Mouse (Mus musculus) heart, embryonic 14.5 days (tissue): Measurements from ENCODE around the gene 4933427D14Rik. TPM values are rescaled to one million over a fixed set of nuclear protein-coding genes. Genes with fewer than 3 reads are reported as not detected.

Experiments
- ATAC-seq: fragments of 200-750 bp; cut with Nextera tagmentation; 2 replicates; pipeline ENCODE4 v1.8.0; 2017; ENCODE audit warnings: low read depth, moderate TSS enrichment; ENCODE audit not compliant: insufficient number of reproducible peaks, insufficient read depth, low FRiP score
- H3K27ac ChIP-seq, 2 experiments: fragments of 200-500 bp in 1 of 2; fragments of 300-500 bp in 1 of 2; sonication (generic) in 1 of 2; replicated peaks in 1 of 2; 2 replicates each; pipeline ENCODE4 v1.5.1; 2012 to 2014; ENCODE audit warnings: low read depth in 2 of 2, low read length in 2 of 2, control low read depth in 1 of 2, mild to moderate bottlenecking in 1 of 2, mixed read lengths in 1 of 2; ENCODE audit not compliant: control insufficient read depth in 1 of 2, insufficient read depth in 1 of 2
- H3K27me3 ChIP-seq: fragments of 300-500 bp; sonication (generic); 2 replicates; pipeline ENCODE4 v1.6.1; 2014; ENCODE audit warnings: mild to moderate bottlenecking, low read length, control low read depth; ENCODE audit not compliant: control insufficient read depth, insufficient read depth
- H3K36me3 ChIP-seq: fragments of 300-500 bp; sonication (generic); 2 replicates; pipeline ENCODE4 v1.6.1; 2014; ENCODE audit warnings: mild to moderate bottlenecking, control low read depth, low read length, mixed read lengths; ENCODE audit not compliant: control insufficient read depth, insufficient read depth
- H3K4me1 ChIP-seq, 2 experiments: fragments of 200-500 bp in 1 of 2; fragments of 300-500 bp in 1 of 2; sonication (generic) in 1 of 2; 2 replicates each; pipeline ENCODE4 v1.6.1; 2012 to 2014; ENCODE audit warnings: low read length in 2 of 2, control low read depth in 1 of 2, mixed read lengths in 1 of 2; ENCODE audit not compliant: control insufficient read depth in 2 of 2, insufficient read depth in 2 of 2
- H3K4me2 ChIP-seq: fragments of 300-500 bp; sonication (generic); 2 replicates; pipeline ENCODE4 v1.6.1; 2014; ENCODE audit warnings: mild to moderate bottlenecking, low read length
- H3K4me3 ChIP-seq, 2 experiments: fragments of 200-500 bp in 1 of 2; fragments of 300-500 bp in 1 of 2; sonication (generic) in 1 of 2; 2 replicates each; pipeline ENCODE4 v1.5.1; 2012 to 2014; ENCODE audit warnings: low read length in 2 of 2, mild to moderate bottlenecking in 2 of 2, control low read depth in 1 of 2, low read depth in 1 of 2, moderate library complexity in 1 of 2; ENCODE audit not compliant: control insufficient read depth in 1 of 2, insufficient read depth in 1 of 2
- H3K9ac ChIP-seq: fragments of 300-500 bp; sonication (generic); 2 replicates; pipeline ENCODE4 v1.6.1; 2014; ENCODE audit warnings: mild to moderate bottlenecking, low read length
- H3K9me3 ChIP-seq: fragments of 300-500 bp; sonication (generic); 2 replicates; pipeline ENCODE4 v1.6.1; 2016; ENCODE audit warnings: low read length, control low read depth; ENCODE audit not compliant: control insufficient read depth
- WGBS: fragments of 180-500 bp; shearing (Covaris S2); extraction: QIAGEN DNeasy Blood & Tissue Kit; methylation state at CpG from one replicate; pipeline ENCODE4 v1.1.7; 2014; 5-methylcytosine and 5-hydroxymethylcytosine counted together
- polyA plus RNA-seq: library from polyadenylated mRNA; unstranded; fragments of >200 nt; fragmentation: Nextera tagmentation; extraction: Ambion mirVana; gene quantifications from 2 replicates; pipeline ENCODE4 v1.2.1, GENCODE M21; 2014

Gene 4933427D14Rik
- polyA plus RNA-seq, 1 experiment from 2014 or later: 6.5 TPM

DNA sequence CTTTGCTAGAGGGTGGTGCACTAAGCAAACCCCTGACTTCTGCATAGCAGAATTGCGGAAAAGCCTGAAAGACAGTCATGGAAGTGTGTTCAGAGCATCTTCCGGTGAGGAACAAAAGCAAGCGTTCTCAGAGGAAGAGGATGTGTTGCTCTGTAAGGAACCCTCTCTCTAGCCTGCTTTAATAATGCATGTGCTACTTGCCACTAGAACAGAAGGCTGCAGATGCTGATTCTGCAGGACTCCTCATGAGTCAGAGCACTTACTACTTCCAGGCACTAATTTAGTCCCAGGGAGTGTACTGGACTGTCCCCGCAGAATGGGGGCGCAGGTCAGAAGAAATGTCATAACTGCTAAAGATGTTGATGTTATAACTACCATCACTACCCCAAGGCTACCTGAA is 9.9 kb upstream of the 4933427D14Rik start:
- H3K9me3 ChIP-seq: no peaks in the 10 kb centered on the region
- ATAC-seq: no peak
- H3K27ac ChIP-seq: no peak overlapping the region
- 75% methylated on average over 5 of the region's 5 CpGs for WGBS
- peaks cover 12% of the 10 kb centered on the region; the same call in 1 of the 2 replicates for H3K36me3 ChIP-seq
- H3K4me1 ChIP-seq: peaks cover 0 to 6% of the 10 kb centered on the region in 2 experiments; a peak in 2 of 4 replicates
- H3K27me3 ChIP-seq: no peaks in the 10 kb centered on the region
- no peak overlapping the region for H3K9ac ChIP-seq
- no peak overlapping the region for H3K4me3 ChIP-seq
- H3K4me2 ChIP-seq: no peak overlapping the region

- peak; percentile 74 for ATAC-seq
- Histone ChIP-seq H3K9me3 (no peaks in the 10 kb centered on the region), H3K27me3 (no peaks in the 10 kb centered on the region), H3K36me3 (peaks cover 29% of the 10 kb centered on the region), H3K4me2 (peak within 1 kb of the TSS; percentile 100), H3K4me3 (peak within 1 kb of the TSS; percentile 85 to 93), H3K9ac (peak within 1 kb of the TSS; percentile 86), H3K4me1 (peaks cover 0 to 6% of the 10 kb centered on the region in 2 experiments; a peak in 2 of 4 replicates), H3K27ac (peak within 1 kb of the TSS; percentile 54 to 74)
- WGBS: 1% methylated on average over 29 of the region's 29 CpGs
Observed at GRCm38 (mm10) chr11:72215410-72215797, 8.1 kb upstream of the 4933427D14Rik start, which contains the start of gene Med31. Gene Med31 (minus strand): TSS chr11:72215592.

GRCm38 (mm10) chr11:72214591-72215409 is 7.5 kb upstream of the 4933427D14Rik start:
- H3K4me3 ChIP-seq: peak overlapping the region; percentile 85 to 93
- peak overlapping the region; percentile 86 for H3K9ac ChIP-seq
- no peaks in the 10 kb centered on the region for H3K9me3 ChIP-seq
- ATAC-seq: peak; percentile 95
- H3K4me2 ChIP-seq: peak overlapping the region; percentile 100
- no peaks in the 10 kb centered on the region for H3K27me3 ChIP-seq
- H3K27ac ChIP-seq: peak overlapping the region; percentile 54 to 74
- peaks cover 0 to 6% of the 10 kb centered on the region in 2 experiments; a peak in 2 of 4 replicates for H3K4me1 ChIP-seq
- 1% methylated on average over 51 of the region's 51 CpGs for WGBS
- peaks cover 35% of the 10 kb centered on the region for H3K36me3 ChIP-seq

DNA sequence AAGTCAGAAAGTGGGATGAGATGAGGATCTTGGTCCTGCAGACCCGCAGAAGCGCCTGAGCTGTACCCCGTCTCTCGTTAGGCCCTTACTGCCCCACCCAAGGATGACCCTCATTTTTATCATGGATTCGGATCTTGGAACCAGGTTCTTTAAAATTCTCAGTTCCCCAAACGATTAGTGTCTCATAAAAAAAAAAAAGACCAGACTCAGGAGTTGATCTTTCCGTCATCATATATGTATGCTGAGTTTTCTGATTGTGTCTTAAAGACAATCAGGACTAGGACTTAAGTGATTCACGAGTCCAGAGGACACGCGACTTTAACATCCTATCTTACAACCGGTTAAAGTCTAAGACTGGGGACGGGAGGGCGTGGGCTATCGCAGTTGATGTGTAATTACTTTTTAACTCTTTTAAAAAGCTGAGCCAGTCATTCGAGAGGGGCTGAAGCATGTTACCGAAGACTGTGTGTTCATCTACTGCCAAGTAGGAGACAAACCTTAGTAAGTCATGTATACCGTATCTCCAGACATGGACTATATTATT is 647 bp upstream of the 4933427D14Rik start:
- Histone ChIP-seq H3K36me3 (peaks cover 36% of the 10 kb centered on the region), H3K9me3 (no peaks in the 10 kb centered on the region), H3K27me3 (no peaks in the 10 kb centered on the region), H3K9ac (peak overlapping the region; percentile 91), H3K4me1 (peaks cover 8 to 14% of the 10 kb centered on the region in 2 experiments; a peak in 3 of 4 replicates), H3K4me2 (peak overlapping the region; percentile 89), H3K27ac (0 out of 4 replicates have a peak overlapping the region, but pooled peaks of 1 of the 2 experiments have one; percentile 24), H3K4me3 (peak overlapping the region; percentile 66 to 91)
- ATAC-seq: no peak
- WGBS: 12% methylated on average over 17 of the region's 17 CpGs

- under 1% methylated on average over 43 of the region's 43 CpGs for WGBS
- H3K9me3 ChIP-seq: no peaks in the 10 kb centered on the region
Observed at GRCm38 (mm10) chr11:72206341-72207203, 687 bp downstream of the 4933427D14Rik start, which contains the start of gene Gm43951. Gene Gm43951 (minus strand): TSS chr11:72206840.

GRCm38 (mm10) chr11:72205256-72205655 is 2.0 kb downstream of the 4933427D14Rik start:
- ATAC-seq: no peak
- 78% methylated on average over 6 of the region's 6 CpGs for WGBS
- peaks cover 17% of the 10 kb centered on the region for H3K36me3 ChIP-seq
- no peaks in the 10 kb centered on the region for H3K9me3 ChIP-seq
- H3K4me1 ChIP-seq: peaks cover 8 to 14% of the 10 kb centered on the region in 2 experiments; a peak in 3 of 4 replicates
- H3K9ac ChIP-seq: no peak overlapping the region
- H3K27me3 ChIP-seq: no peaks in the 10 kb centered on the region
- no peak overlapping the region for H3K4me3 ChIP-seq
- H3K4me2 ChIP-seq: no peak overlapping the region
- no peak overlapping the region for H3K27ac ChIP-seq

More at GRCm38 (mm10) chr11:72206341-72207203, 687 bp downstream of the 4933427D14Rik start, which contains the start of gene Gm43951:
- H3K36me3 ChIP-seq: peaks cover 27% of the 10 kb centered on the region
- H3K4me2 ChIP-seq: peak within 1 kb of the TSS; percentile 89
- H3K9ac ChIP-seq: peak within 1 kb of the TSS; percentile 91
- peak within 1 kb of the TSS; percentile 66 to 91 for H3K4me3 ChIP-seq
- ATAC-seq: peak; percentile 29
- H3K27me3 ChIP-seq: no peaks in the 10 kb centered on the region
- H3K27ac ChIP-seq: 0 out of 4 replicates have a peak within 1 kb of the TSS, but pooled peaks of 1 of the 2 experiments have one; percentile 30
- peaks cover 8 to 14% of the 10 kb centered on the region in 2 experiments; a peak in 3 of 4 replicates for H3K4me1 ChIP-seq

- no peaks in the 10 kb centered on the region for H3K27me3 ChIP-seq
- 86% methylated on average over 1 of the region's 1 CpGs for WGBS
- H3K4me3 ChIP-seq: no peak overlapping the region
- H3K9ac ChIP-seq: no peak overlapping the region
- H3K36me3 ChIP-seq: peaks cover 8% of the 10 kb centered on the region
- ATAC-seq: no peak
- peaks cover 8 to 14% of the 10 kb centered on the region in 2 experiments; a peak in 3 of 4 replicates for H3K4me1 ChIP-seq
- no peaks in the 10 kb centered on the region for H3K9me3 ChIP-seq
- no peak overlapping the region for H3K4me2 ChIP-seq
- no peak overlapping the region for H3K27ac ChIP-seq
Observed at GRCm38 (mm10) chr11:72203440-72203839, 3.8 kb downstream of the 4933427D14Rik start.
